Mouse (Mus musculus) hindbrain, embryonic 10.5 days (tissue): ENCODE data around the gene Castor2. TPM values are rescaled to one million over a fixed set of nuclear protein-coding genes. Genes with fewer than 3 reads are reported as not detected.

ENCODE experiments used
- polyA plus RNA-seq: library from polyadenylated mRNA; unstranded; fragments of >200 nt; fragmentation: Nextera tagmentation; extraction: Ambion mirVana; gene quantifications from 2 replicates; pipeline ENCODE4 v1.2.1, GENCODE M21; 2016

Castor2 gene
- polyA plus RNA-seq, 1 experiment from 2014 or later = 10.3 TPM

Other genes starting within 250 kb of the Castor2 start
- 31.0 and 35.7 TPM in 2 replicates for gene Rcc1l, start 77.1 kb downstream of the Castor2 start, polyA plus RNA-seq
- 6.8 and 9.3 TPM in 2 replicates for gene Gtf2ird2, start 84.3 kb downstream of the Castor2 start, polyA plus RNA-seq
- 2.6 and 3.1 TPM in 2 replicates for gene Ncf1, start 129.9 kb downstream of the Castor2 start, polyA plus RNA-seq
- 180 and 189 TPM in 2 replicates for gene Gtf2i, start 215.0 kb downstream of the Castor2 start, polyA plus RNA-seq